Mouse (Mus musculus): ENCODE data around the gene Man1a. TPM values are rescaled to one million over a fixed set of nuclear protein-coding genes. Genes with fewer than 3 reads are reported as not detected.

Man1a gene
- 100 to 1,000 TPM; 334 to 337 TPM for total RNA-seq (2023)

DNA sequence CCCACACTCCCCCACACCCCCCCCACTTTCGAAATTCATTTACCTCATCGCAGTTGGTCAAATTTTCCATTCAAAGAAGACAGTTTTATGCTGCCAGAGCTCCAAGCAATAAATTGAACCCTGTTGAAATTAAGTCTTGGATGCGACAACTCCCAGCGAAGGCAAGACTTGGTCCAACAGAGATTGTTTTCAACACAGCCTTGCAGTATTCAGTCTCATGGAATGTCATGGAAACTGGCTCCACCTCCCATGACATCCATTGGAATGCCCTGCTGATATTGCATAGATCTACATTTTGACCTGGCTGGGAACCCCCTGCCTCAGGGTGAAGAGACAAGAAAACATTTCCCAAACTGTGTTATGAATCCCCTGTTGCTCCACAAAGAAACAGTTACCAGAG lies at the start of gene Man1a:
Man1a (minus strand) TSS at position 190 of the 400 bp plus-strand sequence.

